Mouse (Mus musculus) CH12.LX (cell line): ENCODE results near the gene Car5a. TPM values are rescaled to one million over a fixed set of nuclear protein-coding genes. Genes with fewer than 3 reads are reported as not detected.

Experiments
- DNase-seq: peaks from one replicate; pipeline ENCODE4 v3.0.0-alpha.2; 2013; ENCODE audit errors: extremely low read depth
- H3K27ac ChIP-seq: 2 replicates; pipeline ENCODE4 v1.5.1; 2012; ENCODE audit warnings: low read depth, mild to moderate bottlenecking, control low read depth, moderate library complexity; ENCODE audit not compliant: insufficient read depth
- H3K27me3 ChIP-seq: replicated peaks from 2 replicates; pipeline ENCODE3; 2012; ENCODE audit warnings: inconsistent platforms
- H3K36me3 ChIP-seq, 2 experiments: replicated peaks in 1 of 2; 2 replicates each; pipeline versions ENCODE3 to v1.6.1; 2012; ENCODE audit warnings: inconsistent platforms in 1 of 2, low read length in 1 of 2, mild to moderate bottlenecking in 1 of 2, mixed read lengths in 1 of 2, moderate library complexity in 1 of 2; ENCODE audit not compliant: control insufficient read depth in 1 of 2, insufficient read depth in 1 of 2
- H3K4me1 ChIP-seq, 2 experiments: 2 replicates each; pipeline ENCODE4 v1.6.1; 2012; ENCODE audit warnings: inconsistent platforms in 1 of 2, moderate library complexity in 1 of 2; ENCODE audit not compliant: insufficient read depth in 2 of 2, control insufficient read depth in 1 of 2
- H3K4me2 ChIP-seq: 2 replicates; pipeline ENCODE4 v1.6.1; 2012; ENCODE audit warnings: low read depth, mild to moderate bottlenecking, control low read depth; ENCODE audit not compliant: poor library complexity, insufficient read depth, severe bottlenecking
- H3K4me3 ChIP-seq, 3 experiments: fragments of 150-350 bp in 1 of 3; sonication (generic) in 1 of 3; replicated peaks in 1 of 3; 2 replicates each; pipeline versions ENCODE3 to v1.5.1; 2011 to 2012; ENCODE audit warnings: low read depth in 2 of 3, low read length in 2 of 3, mild to moderate bottlenecking in 2 of 3, moderate library complexity in 2 of 3, control low read depth in 1 of 3, improper control_type of control experiment in 1 of 3, inconsistent platforms in 1 of 3, mixed read lengths in 1 of 3; ENCODE audit not compliant: poor library complexity in 1 of 3
- H3K79me2 ChIP-seq: replicated peaks from 2 replicates; pipeline ENCODE4 v1.6.1; 2012; ENCODE audit warnings: mild to moderate bottlenecking, moderate library complexity; ENCODE audit not compliant: control insufficient read depth, poor library complexity, insufficient read depth, severe bottlenecking; ENCODE audit errors: extremely low read depth
- H3K9ac ChIP-seq: 2 replicates; pipeline ENCODE4 v1.6.1; 2012; ENCODE audit warnings: low read depth, mild to moderate bottlenecking, control low read depth, moderate library complexity; ENCODE audit not compliant: insufficient read depth
- H3K9me3 ChIP-seq: replicated peaks from 2 replicates; pipeline ENCODE3; 2012; ENCODE audit warnings: low read length, inconsistent platforms, mixed read lengths
- EP300 ChIP-seq: IDR thresholded peaks from 2 replicates; pipeline ENCODE4 v1.6.1; 2011; ENCODE audit warnings: low read length, improper control_type of control experiment
- ETS1 ChIP-seq: conservative IDR thresholded peaks from 2 replicates; pipeline ENCODE4 v1.6.1; 2012; ENCODE audit warnings: low read depth, mild to moderate bottlenecking, inconsistent platforms, low read length, improper control_type of control experiment, moderate library complexity
- IRF4 ChIP-seq: IDR thresholded peaks from 2 replicates; pipeline ENCODE4 v1.6.1; 2014; ENCODE audit warnings: low read depth, mild to moderate bottlenecking, inconsistent platforms, low read length, improper control_type of control experiment
- JUN ChIP-seq: IDR thresholded peaks from 2 replicates; pipeline ENCODE4 v1.6.1; 2011; ENCODE audit warnings: low read depth, mild to moderate bottlenecking, low read length, improper control_type of control experiment, moderate library complexity; ENCODE audit not compliant: insufficient read depth
- KAT2A ChIP-seq: IDR thresholded peaks from 2 replicates; pipeline ENCODE4 v1.6.1; 2012; ENCODE audit warnings: low read length, improper control_type of control experiment, inconsistent platforms; ENCODE audit not compliant: insufficient replicate concordance
- MAZ ChIP-seq: IDR thresholded peaks from 2 replicates; pipeline ENCODE4 v1.6.1; 2012; ENCODE audit warnings: low read depth, mild to moderate bottlenecking, inconsistent platforms, low read length, improper control_type of control experiment, moderate library complexity
- MXI1 ChIP-seq: IDR thresholded peaks from 2 replicates; pipeline ENCODE4 v1.6.1; 2011; ENCODE audit warnings: mild to moderate bottlenecking, low read depth, low read length, improper control_type of control experiment
- NRF1 ChIP-seq: IDR thresholded peaks from 2 replicates; pipeline ENCODE4 v1.6.1; 2014; ENCODE audit warnings: low read depth, mild to moderate bottlenecking, inconsistent platforms, low read length, improper control_type of control experiment, moderate library complexity
- TCF12 ChIP-seq: IDR thresholded peaks from 2 replicates; pipeline ENCODE4 v1.6.1; 2014; ENCODE audit warnings: low read depth, mild to moderate bottlenecking, inconsistent platforms, low read length, improper control_type of control experiment
- USF1 ChIP-seq: IDR thresholded peaks from 2 replicates; pipeline ENCODE4 v1.6.1; 2014; ENCODE audit warnings: low read depth, mild to moderate bottlenecking, inconsistent platforms, low read length, improper control_type of control experiment
- ZC3H11A ChIP-seq: IDR thresholded peaks from 2 replicates; pipeline ENCODE4 v1.6.1; 2012; ENCODE audit warnings: low read depth, mild to moderate bottlenecking, inconsistent platforms, low read length, improper control_type of control experiment
- ZNF384 ChIP-seq: IDR thresholded peaks from 2 replicates; pipeline ENCODE4 v1.6.1; 2012; ENCODE audit warnings: low read depth, low read length, improper control_type of control experiment, inconsistent platforms
- dilution Hi-C: fragments of 300-500 bp; cut with MboI; formaldehyde crosslinking; loops from 2 replicates; pipeline ENCODE4 v1.14.3; 2020; ENCODE audit warnings: low sequenced_read_pairs; ENCODE audit not compliant: extremely low pct_unique_long_range_greater_than_20kb, extremely low pct_ligation_motif_present
- in situ Hi-C: fragments of 300-500 bp; cut with MboI; formaldehyde crosslinking; loops from 3 replicates; pipeline ENCODE4 v1.14.3; 2019; ENCODE audit warnings: low sequenced_read_pairs, low pct_ligation_motif_present, low pct_unique_long_range_greater_than_20kb, mixed read lengths
- polyA plus RNA-seq: library from polyadenylated mRNA; unstranded; fragments of >175 nt; gene quantifications from 2 replicates; pipeline ENCODE4 v1.2.1, GENCODE M21; 2012; ENCODE audit warnings: low read depth; ENCODE audit not compliant: insufficient read length
- total RNA-seq, 2 experiments: library from RNA; depleted of rRNA; stranded (reverse); fragments of 300-350 nt in 1 of 2; fragments of >200 nt in 1 of 2; gene quantifications; 2 replicates each; pipeline ENCODE4 v1.2.3; 2012 to 2014

The Car5a gene
- total and polyA plus RNA-seq, 3 experiments = 1.6 to 9.7 TPM; not detected in 1

- peaks cover 7 to 9% of the 10 kb centered on the region in 2 experiments for H3K36me3 ChIP-seq
- peaks cover 6% of the 10 kb centered on the region for H3K9me3 ChIP-seq
- no peak overlapping the region for H3K9ac ChIP-seq
- in situ Hi-C loops (loop anchor here (10.0 kb wide), 1 partner anchor 47 kb away; no protein-coding TSS in a partner anchor), dilution Hi-C loops (no loop called here)
- TF ChIP-seq ZNF384 = no peak
- no peak for DNase-seq
- no peak overlapping the region for H3K4me2 ChIP-seq
- H3K4me3 ChIP-seq = no peak overlapping the region
- peaks cover 16 to 41% of the 10 kb centered on the region in 2 experiments for H3K4me1 ChIP-seq
- H3K27me3 ChIP-seq = no peaks in the 10 kb centered on the region
- no peak overlapping the region for H3K27ac ChIP-seq
- H3K79me2 ChIP-seq = no peaks in the 10 kb centered on the region
Observed at GRCm38 (mm10) chr8:121921582-121921981, 23.1 kb downstream of the Car5a start.

- H3K27me3 ChIP-seq = no peaks in the 10 kb centered on the region
Observed at GRCm38 (mm10) chr8:121919731-121920130, 25.0 kb downstream of the Car5a start.

GRCm38 (mm10) chr8:121919158-121919557, 25.5 kb downstream of the Car5a start:
- dilution Hi-C loops = no loop called here

More at GRCm38 (mm10) chr8:121919731-121920130, 25.0 kb downstream of the Car5a start:
- Histone ChIP-seq H3K4me2 (no peak overlapping the region), H3K79me2 (no peaks in the 10 kb centered on the region), H3K9me3 (peaks cover 9% of the 10 kb centered on the region), H3K4me3 (no peak overlapping the region), H3K36me3 (peaks cover 12 to 14% of the 10 kb centered on the region in 2 experiments), H3K4me1 (peaks cover 15 to 32% of the 10 kb centered on the region in 2 experiments), H3K27ac (peak overlapping the region; percentile 50), H3K9ac (no peak overlapping the region)
- in situ Hi-C loops = loop anchor here (10.0 kb wide), 1 partner anchor 45 kb away; no protein-coding TSS in a partner anchor
- DNase-seq = no peak
- dilution Hi-C loops = no loop called here
- TF ChIP-seq NRF1 = no peak
- no peak for TF ChIP-seq ZC3H11A
- TF ChIP-seq JUN = no peak
- no peak for TF ChIP-seq EP300

More at GRCm38 (mm10) chr8:121919158-121919557, 25.5 kb downstream of the Car5a start:
- Histone ChIP-seq H3K9ac (no peak overlapping the region), H3K27ac (no peak overlapping the region), H3K4me1 (peaks cover 17 to 37% of the 10 kb centered on the region in 2 experiments), H3K4me3 (no peak overlapping the region), H3K79me2 (no peaks in the 10 kb centered on the region), H3K9me3 (peaks cover 9% of the 10 kb centered on the region), H3K36me3 (peaks cover 12 to 14% of the 10 kb centered on the region in 2 experiments), H3K27me3 (no peaks in the 10 kb centered on the region), H3K4me2 (no peak overlapping the region)
- DNase-seq = no peak
- TF ChIP-seq TCF12 = peak; percentile 41; the same call in 1 of the 2 replicates
- TF ChIP-seq MXI1 = 0 out of 2 replicates have a peak, but pooled peaks have one; percentile 31
- TF ChIP-seq EP300 = 0 out of 2 replicates have a peak, but pooled peaks have one; percentile 31
- no peak for TF ChIP-seq KAT2A
- TF ChIP-seq ETS1 = no peak; the same call in 1 of the 2 replicates
- TF ChIP-seq USF1 = peak; percentile 25; the same call in 1 of the 2 replicates
- 0 out of 2 replicates have a peak, but pooled peaks have one; percentile 40 for TF ChIP-seq MAZ
- peak; percentile 49; the same call in 1 of the 2 replicates for TF ChIP-seq IRF4
- in situ Hi-C loops = no loop called here
